Mouse (Mus musculus): ENCODE results near the gene Fryl.

Gene Fryl

DNA sequence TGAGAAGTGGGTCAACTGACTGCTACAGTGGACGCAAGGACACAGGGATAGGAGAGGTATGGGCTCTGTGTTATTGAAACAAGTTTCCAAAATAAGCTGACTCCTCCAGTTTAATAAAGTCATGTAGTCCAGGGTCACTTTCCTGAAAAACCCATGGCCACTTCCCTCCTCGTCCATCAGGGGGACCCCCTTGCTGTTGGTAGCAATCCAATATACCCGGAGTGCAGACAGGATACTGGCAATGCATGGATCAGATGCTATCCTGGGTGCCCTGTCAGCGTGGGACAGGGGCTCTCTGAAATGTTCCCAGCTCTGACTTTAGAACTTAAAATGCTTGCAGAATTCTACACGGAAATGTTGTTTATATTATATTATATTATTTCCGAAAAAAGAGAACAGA, 34.0 kb downstream of the Fryl start:
- DNase-seq (ENCODE audit: extremely low read depth, low read depth), result no peak

DNA sequence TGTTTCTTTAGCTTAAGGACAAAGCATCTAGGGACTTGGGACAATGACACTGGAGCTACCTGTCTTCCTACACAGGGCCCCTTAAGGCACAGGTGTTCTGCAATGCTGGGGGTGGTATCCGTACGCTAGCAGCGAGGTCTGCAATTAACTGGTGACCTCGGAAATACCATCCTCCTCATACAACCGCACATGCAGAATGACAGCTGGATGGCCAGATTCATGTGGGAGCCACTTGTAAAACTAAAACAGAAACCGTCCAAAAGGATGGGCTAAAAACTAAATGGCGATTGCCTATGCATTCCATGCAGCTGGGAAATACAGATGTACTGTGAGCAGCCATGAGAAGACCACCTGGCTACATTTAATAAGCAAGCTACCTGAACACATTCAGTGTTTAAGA, 34.6 kb downstream of the Fryl start:
- no peak for DNase-seq (ENCODE audit: extremely low read depth, low read depth)

DNA sequence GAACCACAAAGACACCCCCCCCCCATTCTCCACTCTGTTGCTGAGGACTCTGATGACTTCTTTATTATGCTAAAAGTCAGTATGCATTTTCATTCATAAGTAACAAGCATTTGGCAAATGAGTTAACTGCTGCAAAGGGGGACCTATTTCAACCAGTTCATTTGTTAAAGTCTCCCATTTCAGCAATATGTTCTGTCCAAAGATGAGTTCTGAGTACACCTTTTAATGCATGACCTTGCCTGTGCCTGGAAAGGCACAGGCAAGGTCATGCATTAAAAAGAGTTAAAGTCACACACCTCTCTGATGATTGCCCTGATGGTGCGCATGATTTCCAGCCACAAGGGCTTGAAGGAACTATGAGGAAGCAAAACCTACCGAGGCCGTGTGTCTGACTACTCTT, 36.7 kb downstream of the Fryl start:
- DNase-seq (ENCODE audit: extremely low read depth, low read depth), result no peak

DNA sequence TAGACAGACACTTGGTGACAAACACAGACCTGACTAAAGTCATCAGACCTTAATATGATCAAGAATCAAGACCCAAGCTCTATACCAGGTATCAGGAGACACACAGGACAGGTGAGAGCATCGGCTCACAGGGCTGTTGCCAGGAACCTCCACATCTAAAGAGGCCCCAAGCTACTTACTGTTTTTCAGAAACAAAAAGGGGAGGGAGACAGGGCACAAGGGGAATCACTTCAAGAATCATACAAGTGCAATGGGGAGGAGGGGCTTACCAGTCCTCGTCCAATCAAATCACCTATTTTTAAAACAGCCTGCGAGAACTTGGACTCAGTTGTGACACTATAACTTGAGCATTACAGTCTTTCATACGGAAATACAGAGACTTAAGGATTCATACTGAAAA, 38.4 kb downstream of the Fryl start:
- DNase-seq (ENCODE audit: extremely low read depth, low read depth), result no peak

DNA sequence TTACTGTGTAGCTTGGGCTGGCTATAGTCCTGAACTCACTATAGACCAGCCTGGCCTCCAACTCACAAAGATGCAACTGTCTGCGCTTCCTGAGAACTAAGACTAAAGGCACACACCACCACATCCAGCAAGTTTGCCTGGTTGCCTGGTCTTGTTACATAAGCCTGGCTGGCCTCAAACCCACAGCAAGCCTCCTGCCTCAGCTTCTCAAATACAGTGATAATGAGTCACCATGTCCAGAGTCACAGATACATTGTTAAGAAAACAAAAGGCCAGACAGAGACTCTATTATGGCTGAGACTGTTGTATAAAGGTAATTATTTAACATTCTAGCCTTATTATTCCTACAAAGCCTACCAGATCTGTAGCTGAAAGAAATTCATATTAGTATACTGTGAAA, 39.3 kb downstream of the Fryl start:
- no peak for DNase-seq (ENCODE audit: extremely low read depth, low read depth)

DNA sequence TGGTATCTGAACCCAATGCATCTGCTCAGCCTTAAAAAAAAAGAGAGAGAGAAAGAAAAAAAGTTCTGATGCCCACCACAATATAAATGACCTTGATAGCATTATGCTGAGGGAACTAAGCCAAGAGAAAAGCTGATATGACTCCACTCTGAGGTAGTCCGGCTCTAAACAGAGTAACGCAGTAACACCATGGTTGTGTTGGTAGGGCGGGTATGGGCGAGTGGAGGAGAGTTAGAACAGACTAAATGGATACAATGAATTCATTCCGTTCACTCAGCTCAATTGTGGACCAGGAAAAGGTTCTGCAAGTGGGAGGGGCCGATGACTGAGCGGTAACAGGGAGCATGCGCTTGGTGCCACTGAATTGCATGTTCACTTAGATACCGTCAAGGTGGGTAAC, 40.4 kb downstream of the Fryl start:
- no peak for DNase-seq (ENCODE audit: extremely low read depth, low read depth)

- DNase-seq (ENCODE audit: extremely low read depth, low read depth), result no peak
Measured at GRCm38 (mm10) chr5:73212446-73212845, 44.0 kb downstream of the Fryl start.

GRCm38 (mm10) chr5:73211961-73212360, 44.5 kb downstream of the Fryl start:
- no peak for DNase-seq (ENCODE audit: extremely low read depth, low read depth)

- no peak for DNase-seq (ENCODE audit: extremely low read depth, low read depth)
Measured at GRCm38 (mm10) chr5:73210971-73211315, 45.5 kb downstream of the Fryl start.

GRCm38 (mm10) chr5:73210127-73210970, 46.1 kb downstream of the Fryl start:
- DNase-seq (ENCODE audit: extremely low read depth, low read depth), result no peak

GRCm38 (mm10) chr5:73209201-73210096, 47.0 kb downstream of the Fryl start:
- no peak for DNase-seq (ENCODE audit: extremely low read depth, low read depth)

GRCm38 (mm10) chr5:73208645-73209044, 47.8 kb downstream of the Fryl start:
- DNase-seq (ENCODE audit: extremely low read depth, low read depth), result no peak

- no peak for DNase-seq (ENCODE audit: extremely low read depth, low read depth)
Measured at GRCm38 (mm10) chr5:73206722-73207121, 49.7 kb downstream of the Fryl start.

- DNase-seq (ENCODE audit: extremely low read depth, low read depth), result no peak
Measured at GRCm38 (mm10) chr5:73205996-73206629, 50.3 kb downstream of the Fryl start.

GRCm38 (mm10) chr5:73205050-73205449, 51.4 kb downstream of the Fryl start:
- no peak for DNase-seq (ENCODE audit: extremely low read depth, low read depth)

DNA sequence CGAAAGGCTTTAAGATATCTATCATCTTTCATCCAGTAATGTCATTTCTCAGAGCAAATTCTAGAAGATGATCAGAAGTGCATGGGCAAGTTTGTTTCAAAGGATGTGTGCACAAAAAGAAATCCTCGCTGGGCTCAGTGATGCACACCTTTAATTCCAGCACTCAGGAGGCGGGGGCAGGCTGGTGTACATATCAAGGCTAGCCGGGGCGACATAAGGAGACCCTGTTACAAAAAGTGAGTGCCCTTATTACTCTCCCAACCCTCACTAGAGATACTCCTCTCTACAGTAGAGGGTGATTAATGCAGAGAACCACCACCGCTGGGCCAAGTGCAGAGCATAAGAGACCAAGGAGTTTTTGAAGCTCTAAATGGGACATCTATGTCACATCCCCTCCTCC, 53.9 kb downstream of the Fryl start:
- DNase-seq (ENCODE audit: extremely low read depth, low read depth), result no peak

DNA sequence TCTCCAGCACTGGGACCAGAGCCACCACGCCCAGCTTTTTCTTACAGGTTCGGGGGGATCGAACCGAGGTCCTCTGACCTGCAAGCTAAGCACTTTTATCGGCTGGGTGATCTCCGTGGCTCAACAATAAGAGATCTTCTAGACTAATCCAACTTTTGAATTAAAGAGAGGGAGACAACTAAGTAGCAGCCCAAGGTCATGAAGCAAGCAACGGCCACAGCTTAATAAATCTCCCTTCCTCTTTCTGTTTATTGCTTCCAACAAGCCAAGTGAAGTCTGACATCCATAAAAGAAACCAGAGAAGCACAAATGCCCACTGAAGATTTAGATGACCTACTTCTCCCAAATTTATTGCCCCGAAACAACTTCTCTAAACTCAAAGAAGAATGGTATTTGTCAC, 54.3 kb downstream of the Fryl start:
- DNase-seq (ENCODE audit: extremely low read depth, low read depth), result no peak

GRCm38 (mm10) chr5:73200387-73201384, 55.7 kb downstream of the Fryl start:
- DNase-seq (ENCODE audit: extremely low read depth, low read depth), result no peak

DNA sequence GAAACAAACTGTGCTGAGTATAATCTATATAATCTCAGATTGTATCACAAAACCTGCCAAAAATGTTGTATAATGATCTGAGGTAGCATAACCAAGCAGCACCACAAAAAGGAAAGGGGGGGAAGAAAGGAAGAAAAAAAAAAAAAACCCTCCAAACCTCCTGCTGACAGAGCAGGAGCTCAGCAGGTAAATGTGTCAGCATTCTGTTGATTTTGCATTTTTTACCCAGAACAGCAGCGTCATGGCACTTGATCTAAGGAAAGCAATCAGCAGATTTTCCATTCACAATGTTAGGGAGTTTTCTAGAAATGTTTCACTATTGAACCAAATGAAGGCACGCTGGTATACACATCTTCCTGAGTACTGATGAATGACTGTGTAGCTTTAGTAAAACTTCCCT, 56.8 kb downstream of the Fryl start:
- no peak for DNase-seq (ENCODE audit: extremely low read depth, low read depth)

DNA sequence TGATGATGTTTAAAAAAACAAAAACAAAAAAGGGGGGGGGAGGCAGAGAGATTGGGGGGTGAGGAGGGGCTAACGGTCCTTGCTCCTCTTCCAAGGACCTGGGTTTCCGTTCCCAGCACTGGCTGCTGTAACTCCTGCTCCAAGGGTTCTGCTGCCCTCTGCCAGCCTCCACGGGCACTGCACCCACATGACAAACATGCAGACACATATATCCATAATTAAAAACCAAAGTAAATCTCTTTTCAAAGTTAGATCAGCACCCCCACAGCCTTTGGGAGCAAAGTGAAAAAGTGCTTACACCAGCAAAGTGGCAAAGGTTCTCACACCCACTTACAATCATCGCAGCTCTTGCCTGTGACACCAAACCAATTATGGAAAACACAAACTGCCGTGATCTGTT, 57.7 kb downstream of the Fryl start:
- DNase-seq (ENCODE audit: extremely low read depth, low read depth), result no peak

GRCm38 (mm10) chr5:73197796-73198195, 58.6 kb downstream of the Fryl start:
- DNase-seq (ENCODE audit: extremely low read depth, low read depth), result no peak
